23 mouse cellular contexts compared by ENCODE assay signal in the genomic region with DNA sequence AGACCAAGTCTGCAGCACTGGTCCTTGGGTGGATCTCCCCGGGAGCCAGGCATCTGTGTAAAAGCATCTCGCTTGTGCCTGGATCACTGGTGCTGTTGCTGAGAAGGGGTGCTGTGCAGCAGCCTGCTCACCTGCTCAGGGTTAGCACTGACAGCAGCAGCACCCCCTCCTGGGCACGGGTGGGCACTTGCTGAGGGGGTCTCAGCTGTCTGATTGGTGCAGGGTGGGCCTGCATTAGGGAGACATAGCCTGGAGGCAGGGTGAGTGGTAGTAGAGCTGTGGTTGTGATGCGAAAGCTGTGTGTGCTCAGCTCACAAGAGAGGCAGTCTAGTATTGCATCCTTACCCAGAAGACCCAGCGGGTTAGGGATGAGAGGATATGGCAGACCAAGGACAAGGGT. TPM values are rescaled to one million over a fixed set of nuclear protein-coding genes. Genes with fewer than 3 reads are reported as not detected.
DNase-seq lines count a peak whose midpoint lies in the region; ATAC-seq lines count a peak whose summit lies in the region.
"Had no signal": no experiment of that assay in that cellular context is flagged by ENCODE, and none has a peak within 500 bp of the region (broad histone marks: within the 10 kb centered on the region; RNA-seq: fewer than 3 reads in every experiment).

No protein-coding gene starts in this region.

- no peak overlapping the region for H3K4me2 ChIP-seq in forebrain, embryonic 15.5 days (replicated peaks)
- H3K4me2 ChIP-seq in forebrain, embryonic 11.5 days (ENCODE audit: low read depth, low read length, severe bottlenecking): no peak overlapping the region
- no peak overlapping the region for H3K4me2 ChIP-seq in heart, embryonic 14.5 days (ENCODE audit: low read length)
- H3K4me2 ChIP-seq in kidney, embryonic 15.5 days: no peak overlapping the region
- no peak overlapping the region for H3K4me2 ChIP-seq in neural tube, embryonic 14.5 days (ENCODE audit: low read depth, low read length)
- H3K4me2 ChIP-seq: liver, embryonic 11.5 days; midbrain, embryonic 11.5 days had no signal

- WGBS in forebrain, embryonic 15.5 days: 92% methylated on average over 5 of the region's 5 CpGs
- 89% methylated on average over 5 of the region's 5 CpGs for WGBS in forebrain, embryonic 11.5 days
- 86% methylated on average over 5 of the region's 5 CpGs for WGBS in heart, embryonic 14.5 days
- 85% methylated on average over 5 of the region's 5 CpGs for WGBS in kidney, embryonic 15.5 days
- WGBS in neural tube, embryonic 14.5 days: 83% methylated on average over 5 of the region's 5 CpGs

- H3K27me3 ChIP-seq in forebrain, embryonic 15.5 days: no peaks in the 10 kb centered on the region
- no peaks in the 10 kb centered on the region for H3K27me3 ChIP-seq in forebrain, embryonic 11.5 days (ENCODE audit: control insufficient read depth, insufficient read depth, low read length)
- H3K27me3 ChIP-seq in heart, embryonic 14.5 days (ENCODE audit: control insufficient read depth, insufficient read depth, low read length): no peaks in the 10 kb centered on the region
- no peaks in the 10 kb centered on the region for H3K27me3 ChIP-seq in kidney, embryonic 15.5 days
- no peaks in the 10 kb centered on the region for H3K27me3 ChIP-seq in neural tube, embryonic 14.5 days (ENCODE audit: control insufficient read depth, insufficient read depth, low read length)

- H3K9me3 ChIP-seq in forebrain, embryonic 15.5 days: no peaks in the 10 kb centered on the region
- H3K9me3 ChIP-seq in forebrain, embryonic 11.5 days (ENCODE audit: control insufficient read depth, low read length): no peaks in the 10 kb centered on the region
- H3K9me3 ChIP-seq in heart, embryonic 14.5 days (ENCODE audit: control insufficient read depth, low read length): no peaks in the 10 kb centered on the region
- H3K9me3 ChIP-seq in kidney, embryonic 15.5 days (replicated peaks): no peaks in the 10 kb centered on the region
- no peaks in the 10 kb centered on the region for H3K9me3 ChIP-seq in neural tube, embryonic 14.5 days (ENCODE audit: control insufficient read depth, low read length)

- H3K9ac ChIP-seq in forebrain, embryonic 15.5 days (replicated peaks): no peak overlapping the region
- no peak overlapping the region for H3K9ac ChIP-seq in forebrain, embryonic 11.5 days (ENCODE audit: low read length)
- no peak overlapping the region for H3K9ac ChIP-seq in heart, embryonic 14.5 days (ENCODE audit: low read length)
- no peak overlapping the region for H3K9ac ChIP-seq in kidney, embryonic 15.5 days
- no peak overlapping the region for H3K9ac ChIP-seq in neural tube, embryonic 14.5 days (replicated peaks; ENCODE audit: low read depth, low read length)

- no peaks in the 10 kb centered on the region for H3K4me1 ChIP-seq in forebrain, embryonic 15.5 days
- H3K4me1 ChIP-seq in forebrain, embryonic 11.5 days (replicated peaks; ENCODE audit: control insufficient read depth, insufficient read depth, low read length): no peaks in the 10 kb centered on the region
- peaks cover 32 to 43% of the 10 kb centered on the region in 2 experiments for H3K4me1 ChIP-seq in heart, embryonic 14.5 days (ENCODE audit: control insufficient read depth in 2 of 2, insufficient read depth in 2 of 2, low read length in 2 of 2)
- peaks cover 10% of the 10 kb centered on the region for H3K4me1 ChIP-seq in kidney, embryonic 15.5 days
- no peaks in the 10 kb centered on the region for H3K4me1 ChIP-seq in neural tube, embryonic 14.5 days (ENCODE audit: control insufficient read depth, insufficient read depth, low read length)

- no peak overlapping the region for H3K4me3 ChIP-seq in forebrain, embryonic 15.5 days
- H3K4me3 ChIP-seq in forebrain, embryonic 11.5 days (ENCODE audit: low read depth, low read length): no peak overlapping the region
- H3K4me3 ChIP-seq in heart, embryonic 14.5 days (ENCODE audit: control insufficient read depth in 1 of 2, insufficient read depth in 1 of 2, low read depth in 1 of 2, low read length in 2 of 2): no peak overlapping the region
- no peak overlapping the region for H3K4me3 ChIP-seq in kidney, embryonic 15.5 days (replicated peaks)
- no peak overlapping the region for H3K4me3 ChIP-seq in neural tube, embryonic 14.5 days (ENCODE audit: low read depth, low read length)
- H3K4me3 ChIP-seq: myocyte had no signal

- H3K36me3 ChIP-seq in forebrain, embryonic 15.5 days: peaks cover 90% of the 10 kb centered on the region
- peaks cover 16% of the 10 kb centered on the region; the same call in 1 of the 2 replicates for H3K36me3 ChIP-seq in forebrain, embryonic 11.5 days (ENCODE audit: control insufficient read depth, insufficient read depth, low read length)
- peaks cover 97% of the 10 kb centered on the region for H3K36me3 ChIP-seq in heart, embryonic 14.5 days (ENCODE audit: control insufficient read depth, insufficient read depth, low read length)
- peaks cover 98% of the 10 kb centered on the region for H3K36me3 ChIP-seq in kidney, embryonic 15.5 days
- peaks cover 77% of the 10 kb centered on the region for H3K36me3 ChIP-seq in neural tube, embryonic 14.5 days (ENCODE audit: control insufficient read depth, insufficient read depth, low read length)

- no peak for DNase-seq in forebrain, embryonic 11.5 days (ENCODE audit: low spot score)
- DNase-seq in heart, postnatal 10 days: no peak
- no peak for DNase-seq in kidney, adult 9 months
- no peak for DNase-seq in neural tube, embryonic 10.5 days (ENCODE audit: extremely low spot score, low spot score)
- DNase-seq: cerebellum, adult 9-10 months; layer of hippocampus, postnatal 36 days; lung, adult 2 months; lung, postnatal 36 days; right cerebral cortex, postnatal 25 days had no signal

- ATAC-seq in forebrain, embryonic 15.5 days (replicated peaks): 0 out of 2 replicates have a peak, but pooled peaks have one; percentile 18
- no peak for ATAC-seq in forebrain, embryonic 11.5 days (replicated peaks; ENCODE audit: low FRiP score)
- 0 out of 2 replicates have a peak, but pooled peaks have one; percentile 8 for ATAC-seq in heart, embryonic 14.5 days (ENCODE audit: insufficient number of reproducible peaks, insufficient read depth, low FRiP score, low read depth)
- no peak; the same call in none of the 2 replicates for ATAC-seq in kidney, embryonic 15.5 days (replicated peaks; ENCODE audit: low FRiP score)
- peak; percentile 51 for ATAC-seq in neural tube, embryonic 14.5 days (ENCODE audit: low read depth)

- intact Hi-C loops in heart, postnatal 10 days (cut with DNase I): no loop called here

- no peak overlapping the region for H3K27ac ChIP-seq in forebrain, embryonic 15.5 days (replicated peaks)
- H3K27ac ChIP-seq in forebrain, embryonic 11.5 days (ENCODE audit: low read depth, low read length): no peak overlapping the region
- H3K27ac ChIP-seq in heart, embryonic 14.5 days (replicated peaks in 1 of 2; ENCODE audit: control insufficient read depth in 1 of 2, insufficient read depth in 1 of 2, low read depth in 2 of 2, low read length in 2 of 2): peak overlapping the region; percentile 87 to 96
- H3K27ac ChIP-seq in kidney, embryonic 15.5 days: peak overlapping the region; percentile 51; the same call in 1 of the 2 replicates
- no peak overlapping the region for H3K27ac ChIP-seq in neural tube, embryonic 14.5 days (ENCODE audit: low read depth, low read length)

RNA-seq across cellular contexts. Expression of a gene that starts 20.1 kb away (rescaled TPM):
- 0.59 and 1.4 TPM in 2 replicates for polyA plus RNA-seq in forebrain, embryonic 15.5 days (2015; fragmentation: Nextera tagmentation; extraction: Ambion mirVana)
- polyA plus RNA-seq in forebrain, embryonic 11.5 days (2014; fragmentation: Nextera tagmentation; extraction: Ambion mirVana): 0.24 TPM in 1 of 2 replicates, not detected in the other
- polyA plus RNA-seq in heart, embryonic 14.5 days (2014; fragmentation: Nextera tagmentation; extraction: Ambion mirVana): 1.1 TPM in 1 of 2 replicates, not detected in the other
- not detected for total RNA-seq in heart, postnatal 10 days (2021)
- polyA plus RNA-seq in kidney, embryonic 15.5 days (2015; fragmentation: Nextera tagmentation; extraction: Ambion mirVana): 0.42 TPM in 1 of 2 replicates, not detected in the other
- polyA plus RNA-seq in neural tube, embryonic 14.5 days (2014; fragmentation: Nextera tagmentation; extraction: Ambion mirVana): 0.98 and 1.2 TPM in 2 replicates
- total RNA-seq: adrenal gland, postnatal 4 days; left cerebral cortex, postnatal 4 days; MEL had no signal
- polyA plus RNA-seq: embryonic facial prominence, embryonic 14.5 days; intestine, embryonic 14.5 days; large intestine, adult 2 months; liver, embryonic 11.5 days; lung, adult 2 months; midbrain, embryonic 11.5 days; myocyte; stomach, embryonic 16.5 days had no signal

Comparison
In these comparisons a context has a peak if more than half of its experiments do, and no peak if none do; other contexts are left out.
1. ATAC-seq: peak in forebrain, embryonic 15.5 days (single experiment), heart, embryonic 14.5 days (single experiment) and neural tube, embryonic 14.5 days (single experiment); none in forebrain, embryonic 11.5 days (single experiment) and kidney, embryonic 15.5 days (single experiment).
2. H3K27ac ChIP-seq: peak in heart, embryonic 14.5 days (2 of 2) and kidney, embryonic 15.5 days (single experiment); none in forebrain, embryonic 15.5 days (single experiment), forebrain, embryonic 11.5 days (single experiment) and neural tube, embryonic 14.5 days (single experiment).